ENCODE assay signal across 9 mouse cellular contexts in the genomic region with DNA sequence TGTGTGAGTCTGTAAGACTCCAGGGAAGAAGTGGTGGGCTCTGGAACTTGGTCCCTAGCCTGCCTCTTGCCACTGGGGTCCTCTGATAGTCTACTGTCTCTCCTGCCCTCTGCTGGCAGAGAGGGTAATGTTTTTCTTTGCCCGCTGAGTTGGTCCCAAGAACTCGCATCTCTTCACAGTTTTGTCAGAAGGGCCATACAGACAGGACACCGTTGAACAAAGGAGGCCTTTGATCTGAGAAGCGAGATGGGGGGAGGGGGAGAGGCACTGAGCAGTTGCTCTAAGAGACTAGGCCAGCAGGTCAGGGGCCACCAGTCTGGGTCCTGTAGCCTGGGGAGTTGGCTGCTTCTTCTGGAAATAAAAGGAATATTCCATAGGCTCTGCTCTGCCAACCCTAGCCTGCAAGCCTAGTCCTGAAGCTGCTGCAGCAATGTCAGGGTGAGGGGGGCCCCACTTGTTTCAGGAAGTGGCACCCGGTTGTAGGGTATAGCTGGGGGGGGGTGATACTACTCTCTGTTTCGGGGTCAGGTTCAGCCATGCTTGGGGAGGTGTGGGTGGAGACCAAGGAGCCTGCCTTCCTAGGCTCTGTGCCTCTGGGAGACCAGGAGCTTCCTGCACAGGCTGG. TPM values are rescaled to one million over a fixed set of nuclear protein-coding genes. Genes with fewer than 3 reads are reported as not detected.
DNase-seq lines count a peak whose midpoint lies in the region; ATAC-seq and TF ChIP-seq lines count a peak whose summit lies in the region.
"Had no signal": no experiment of that assay in that cellular context is flagged by ENCODE, and none has a peak within 500 bp of the region (broad histone marks: within the 10 kb centered on the region; RNA-seq: fewer than 3 reads in every experiment).

No protein-coding gene starts in this region.

- peaks cover 14% of the 10 kb centered on the region; the same call in 1 of the 2 replicates for H3K36me3 ChIP-seq in kidney, postnatal 0 days (ENCODE audit: insufficient read depth, low read length)
- H3K36me3 ChIP-seq in ES-E14 (ENCODE audit: control insufficient read depth, insufficient read depth, low read length, poor library complexity, severe bottlenecking), result peaks cover 13% of the 10 kb centered on the region; the same call in 1 of the 2 replicates

- WGBS in kidney, postnatal 0 days, result 31% methylated on average over 6 of the region's 6 CpGs
- whole genome bisulfite sequencing in bone marrow, adult 2 months, result 36% methylated on average over 6 of the region's 6 CpGs

- H3K27ac ChIP-seq in kidney, postnatal 0 days, result no peak overlapping the region
- no peak overlapping the region for H3K27ac ChIP-seq in ES-E14 (ENCODE audit: insufficient read depth, low read depth, low read length, poor library complexity, severe bottlenecking)
- no peak overlapping the region for H3K27ac ChIP-seq in bone marrow, adult 2 months (ENCODE audit: control insufficient read depth, insufficient read depth, low read depth, low read length, poor library complexity)

- peaks cover 24% of the 10 kb centered on the region for H3K4me1 ChIP-seq in kidney, postnatal 0 days (replicated peaks; ENCODE audit: insufficient read depth, low read length)
- H3K4me1 ChIP-seq in ES-E14 (ENCODE audit: control insufficient read depth in 2 of 2, insufficient read depth in 2 of 2, low read length in 2 of 2, poor library complexity in 1 of 2), result peaks cover 0 to 20% of the 10 kb centered on the region in 2 experiments; a peak in 2 of 4 replicates
- peaks cover 2% of the 10 kb centered on the region; the same call in 1 of the 2 replicates for H3K4me1 ChIP-seq in bone marrow, adult 2 months (ENCODE audit: control insufficient read depth, insufficient read depth, low read length)

- no peak overlapping the region for H3K4me2 ChIP-seq in kidney, postnatal 0 days (ENCODE audit: low read length)

- DNase-seq in kidney, postnatal 0 days (ENCODE audit: low spot score), result peak; percentile 77
- DNase-seq in kidney, adult 18-20 months, result no peak
- no peak for DNase-seq in ES-E14 (ENCODE audit: low read depth, low spot score)
- peak; percentile 66 for DNase-seq in layer of hippocampus, adult 9-11 months
- DNase-seq in right cerebral cortex, postnatal 4 days, result peak; percentile 64
- DNase-seq in gastrocnemius, postnatal 25 days, result no peak

- no peaks in the 10 kb centered on the region for H3K27me3 ChIP-seq in kidney, postnatal 0 days (ENCODE audit: insufficient read depth, low read length)

- H3K9ac ChIP-seq in kidney, postnatal 0 days (ENCODE audit: low read depth, low read length), result no peak overlapping the region
- H3K9ac ChIP-seq in ES-E14 (ENCODE audit: insufficient read depth, low read depth, low read length, poor library complexity, severe bottlenecking), result no peak overlapping the region

- H3K9me3 ChIP-seq in kidney, postnatal 0 days (replicated peaks; ENCODE audit: low read length), result no peaks in the 10 kb centered on the region
- no peaks in the 10 kb centered on the region for H3K9me3 ChIP-seq in ES-E14 (ENCODE audit: control insufficient read depth, insufficient read depth, low read depth, low read length)

- in situ Hi-C loops in ES-E14 (cut with MboI; ENCODE audit: low sequenced_read_pairs in 2 of 2, unreplicated experiment in 2 of 2), result no loop called here

- no peak for ATAC-seq in kidney, postnatal 0 days (replicated peaks; ENCODE audit: low FRiP score, low read depth)

- TF ChIP-seq CTCF in kidney, postnatal 0 days (IDR thresholded peaks at IDR 0.05; ENCODE audit: low read depth), result peak; percentile 79
- peak; percentile 52; the same call in 1 of the 2 replicates for TF ChIP-seq CTCF in bone marrow, adult 2 months (IDR thresholded peaks at IDR 0.05; ENCODE audit: control insufficient read depth, insufficient read depth, low read length)

- no peak overlapping the region for H3K4me3 ChIP-seq in kidney, postnatal 0 days (replicated peaks; ENCODE audit: low read depth, low read length)
- no peak overlapping the region for H3K4me3 ChIP-seq in ES-E14 (ENCODE audit: insufficient read depth in 1 of 2, low read depth in 1 of 2, low read length in 2 of 2, poor library complexity in 1 of 2, severe bottlenecking in 1 of 2)
- no peak overlapping the region for H3K4me3 ChIP-seq in bone marrow, adult 2 months (replicated peaks; ENCODE audit: control insufficient read depth, low read depth, low read length)

- TF ChIP-seq POLR2A in bone marrow, adult 2 months (IDR thresholded peaks at IDR 0.05; ENCODE audit: borderline replicate concordance, control insufficient read depth, low read depth, low read length), result no peak

TF ChIP-seq in ES-E14, 5 proteins besides CTCF, POLR2A, EP300 and RAD21:
- TF ChIP-seq CHD2 (IDR thresholded peaks at IDR 0.05; ENCODE audit: low read depth, low read length) (no peak), HCFC1 (IDR thresholded peaks at IDR 0.05; ENCODE audit: borderline replicate concordance, insufficient read depth, low read length) (no peak), ZC3H11A (IDR thresholded peaks at IDR 0.05; ENCODE audit: borderline replicate concordance, low read depth, low read length) (peak; percentile 34; the same call in 1 of the 2 replicates), ZNF384 (IDR thresholded peaks at IDR 0.05; ENCODE audit: low read depth, low read length) (no peak)

RNA-seq across cellular contexts. Expression of a gene that starts 6.6 kb away (rescaled TPM):
- 44.8 and 47.8 TPM in 2 replicates for polyA plus RNA-seq in kidney, postnatal 0 days (2015; fragmentation: Nextera tagmentation; extraction: Ambion mirVana)
- total RNA-seq in ES-E14 (2012; rRNA removed), result 24.7 and 28.0 TPM in 2 replicates
- polyA plus RNA-seq in bone marrow, adult 2 months (2011; ENCODE audit: insufficient read depth, insufficient read length, low replicate concordance, missing spikeins), result 14.7 and 14.8 TPM in 2 replicates
- total RNA-seq in gastrocnemius, postnatal 25 days (2021), result 10 to 100 TPM; 15.8 to 22.8 TPM

RNA-seq across cellular contexts. Expression of a gene that starts 28.8 kb away (rescaled TPM):
- polyA plus RNA-seq in kidney, postnatal 0 days (2015; fragmentation: Nextera tagmentation; extraction: Ambion mirVana), result 3.0 and 4.6 TPM in 2 replicates
- 15.1 and 18.8 TPM in 2 replicates for total RNA-seq in ES-E14 (2012; rRNA removed)
- polyA plus RNA-seq in bone marrow, adult 2 months (2011; ENCODE audit: insufficient read depth, insufficient read length, low replicate concordance, missing spikeins), result 49.5 and 50.1 TPM in 2 replicates
- 10 to 100 TPM; 55.7 to 56.8 TPM for total RNA-seq in gastrocnemius, postnatal 25 days (2021)

RNA-seq across cellular contexts. Expression of a gene that starts 29.3 kb away (rescaled TPM):
- 128 and 131 TPM in 2 replicates for polyA plus RNA-seq in kidney, postnatal 0 days (2015; fragmentation: Nextera tagmentation; extraction: Ambion mirVana)
- total RNA-seq in ES-E14 (2012; rRNA removed), result 14.9 and 22.4 TPM in 2 replicates
- polyA plus RNA-seq in bone marrow, adult 2 months (2011; ENCODE audit: insufficient read depth, insufficient read length, low replicate concordance, missing spikeins), result 14.5 and 23.8 TPM in 2 replicates
- 10 to 100 TPM; 18.4 to 26.5 TPM for total RNA-seq in gastrocnemius, postnatal 25 days (2021)

RNA-seq across cellular contexts. Expression of a gene that starts 33.4 kb away (rescaled TPM):
- polyA plus RNA-seq in kidney, postnatal 0 days (2015; fragmentation: Nextera tagmentation; extraction: Ambion mirVana), result 0.10 and 0.24 TPM in 2 replicates
- 0.49 and 0.63 TPM in 2 replicates for total RNA-seq in ES-E14 (2012; rRNA removed)
- polyA plus RNA-seq in bone marrow, adult 2 months (2011; ENCODE audit: insufficient read depth, insufficient read length, low replicate concordance, missing spikeins), result 0.47 TPM in 1 of 2 replicates, not detected in the other
- total RNA-seq in gastrocnemius, postnatal 25 days (2021), result not detected

RNA-seq across cellular contexts. Expression of a gene that starts 39.3 kb away (rescaled TPM):
- not detected in 2 replicates for polyA plus RNA-seq in kidney, postnatal 0 days (2015; fragmentation: Nextera tagmentation; extraction: Ambion mirVana)
- total RNA-seq in ES-E14 (2012; rRNA removed), result not detected in 2 replicates
- polyA plus RNA-seq in bone marrow, adult 2 months (2011; ENCODE audit: insufficient read depth, insufficient read length, low replicate concordance, missing spikeins), result not detected in 2 replicates
- total RNA-seq in gastrocnemius, postnatal 25 days (2021), result not detected
- total RNA-seq: left cerebral cortex, adult 8-10 months had no signal
- polyA plus RNA-seq: spleen, adult 2 months had no signal

Comparison
In these comparisons a context has a peak if more than half of its experiments do, and no peak if none do; other contexts are left out.
1. DNase-seq: peak in kidney, postnatal 0 days (single experiment), layer of hippocampus, adult 9-11 months (single experiment) and right cerebral cortex, postnatal 4 days (single experiment); none in kidney, adult 18-20 months (single experiment), ES-E14 (single experiment) and gastrocnemius, postnatal 25 days (single experiment).